Mouse (Mus musculus) kidney, postnatal 0 days (tissue): ENCODE measurements around the gene Slc35d2. TPM values are rescaled to one million over a fixed set of nuclear protein-coding genes. Genes with fewer than 3 reads are reported as not detected.
"Not testable (repeated sequence)": the region's sequence is repeated elsewhere in the genome, so short reads cannot be mapped to it uniquely, and the experiment has no call there.

Source experiments
- ATAC-seq: fragments of 200-750 bp; cut with Nextera tagmentation; replicated peaks from 2 replicates; pipeline ENCODE4 v1.8.0; 2017; ENCODE audit warnings: low read depth, moderate number of reproducible peaks, moderate TSS enrichment, moderate library complexity; ENCODE audit not compliant: low FRiP score
- DNase-seq: peaks from one replicate; pipeline ENCODE4 v3.0.0-alpha.2; 2016; ENCODE audit warnings: low spot score
- H3K27ac ChIP-seq: fragments of 300-500 bp; sonication (generic); 2 replicates; pipeline ENCODE4 v1.5.1; 2014; ENCODE audit warnings: mild to moderate bottlenecking
- H3K27me3 ChIP-seq: fragments of 300-500 bp; sonication (generic); 2 replicates; pipeline ENCODE4 v1.6.1; 2014; ENCODE audit warnings: low read length, mixed read lengths; ENCODE audit not compliant: insufficient read depth
- H3K36me3 ChIP-seq: fragments of 300-500 bp; sonication (generic); 2 replicates; pipeline ENCODE4 v1.6.1; 2014; ENCODE audit warnings: low read length, mixed read lengths; ENCODE audit not compliant: insufficient read depth
- H3K4me1 ChIP-seq: fragments of 300-500 bp; sonication (generic); replicated peaks from 2 replicates; pipeline ENCODE4 v1.6.1; 2014; ENCODE audit warnings: antibody characterized with exemption, low read length, mixed read lengths; ENCODE audit not compliant: insufficient read depth
- H3K4me2 ChIP-seq: fragments of 300-500 bp; sonication (generic); 2 replicates; pipeline ENCODE4 v1.6.1; 2014; ENCODE audit warnings: mild to moderate bottlenecking, low read length, moderate library complexity, mixed read lengths
- H3K4me3 ChIP-seq: fragments of 300-500 bp; sonication (generic); replicated peaks from 2 replicates; pipeline ENCODE4 v1.5.1; 2014; ENCODE audit warnings: low read depth, low read length
- H3K9ac ChIP-seq: fragments of 300-500 bp; sonication (generic); 2 replicates; pipeline ENCODE4 v1.6.1; 2014; ENCODE audit warnings: low read depth, low read length
- H3K9me3 ChIP-seq: fragments of 300-500 bp; sonication (generic); replicated peaks from 2 replicates; pipeline ENCODE4 v1.6.1; 2016; ENCODE audit warnings: low read length, inconsistent platforms, mixed read lengths
- CTCF ChIP-seq: IDR thresholded peaks from 2 replicates; pipeline ENCODE4 v1.5.1; 2016; ENCODE audit warnings: antibody characterized with exemption, low read depth, mild to moderate bottlenecking, moderate library complexity
- WGBS: fragments of 180-500 bp; shearing (Covaris S2); extraction: QIAGEN DNeasy Blood & Tissue Kit; methylation state at CpG from one replicate; pipeline ENCODE4 v1.1.7; 2014; 5-methylcytosine and 5-hydroxymethylcytosine counted together
- polyA plus RNA-seq: library from polyadenylated mRNA; unstranded; fragments of >200 nt; fragmentation: Nextera tagmentation; extraction: Ambion mirVana; gene quantifications from 2 replicates; pipeline ENCODE4 v1.2.1, GENCODE M21; 2015

The Slc35d2 gene
- polyA plus RNA-seq, 1 experiment from 2014 or later: 8.5 TPM

DNA sequence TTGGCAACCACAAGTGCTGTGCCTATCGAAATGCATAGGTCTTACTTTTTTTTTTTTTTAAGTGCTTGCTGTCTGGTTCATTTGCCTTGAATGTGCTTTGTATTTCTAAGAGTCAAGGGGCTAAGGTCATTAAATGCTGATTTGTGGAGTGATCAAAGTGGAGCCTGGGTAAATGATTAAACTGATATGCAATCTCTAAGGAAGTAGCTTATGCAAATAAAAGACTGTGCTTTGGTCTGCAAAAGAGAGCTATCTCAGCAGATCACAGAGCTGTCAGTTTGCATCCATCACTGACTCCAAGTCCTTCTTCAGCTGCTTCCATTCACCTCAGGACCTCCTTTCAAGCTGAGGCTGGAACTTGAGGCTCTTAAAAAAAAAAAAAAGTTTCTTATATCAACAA, 75.2 kb downstream of the Slc35d2 start:
- Histone ChIP-seq H3K9ac (no peak overlapping the region), H3K9me3 (peaks cover 7% of the 10 kb centered on the region; the same call in 1 of the 2 replicates), H3K4me3 (no peak overlapping the region), H3K4me2 (no peak overlapping the region), H3K4me1 (no peaks in the 10 kb centered on the region), H3K27me3 (no peaks in the 10 kb centered on the region), H3K36me3 (no peaks in the 10 kb centered on the region), H3K27ac (no peak overlapping the region)
- ATAC-seq: 0 out of 2 replicates have a peak, but pooled peaks have one; percentile 29
- peak; percentile 31 for DNase-seq
- WGBS: 29% methylated on average over 1 of the region's 1 CpGs
- TF ChIP-seq CTCF: no peak

GRCm38 (mm10) chr13:64052281-64052680, 76.9 kb downstream of the Slc35d2 start:
- H3K4me1 ChIP-seq, ATAC-seq, H3K9me3 ChIP-seq, DNase-seq, H3K36me3 ChIP-seq, H3K27me3 ChIP-seq, H3K27ac ChIP-seq, H3K4me2 ChIP-seq, H3K9ac ChIP-seq, H3K4me3 ChIP-seq: not testable (repeated sequence)
- WGBS: 74% methylated on average over 2 of the region's 2 CpGs

DNA sequence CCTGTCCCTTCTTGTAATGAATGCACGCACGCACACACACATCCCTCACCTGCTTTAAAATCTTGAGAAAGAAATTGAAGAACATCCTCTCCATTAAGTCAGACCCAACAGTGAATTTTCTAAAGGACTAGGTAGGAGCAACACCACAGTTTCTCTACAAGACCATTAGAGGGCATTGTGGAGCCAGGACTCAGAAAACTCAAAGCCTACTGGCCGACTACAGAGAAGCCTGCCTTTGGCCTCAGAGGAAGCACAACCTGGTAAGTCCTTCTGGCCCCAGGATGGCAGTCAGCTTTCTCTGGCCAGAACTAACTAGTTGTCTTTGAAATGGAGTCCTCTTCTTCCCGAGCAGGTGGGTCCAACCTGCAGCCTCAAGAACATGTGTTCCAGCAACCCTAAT, 78.3 kb downstream of the Slc35d2 start:
- Histone ChIP-seq H3K36me3 (no peaks in the 10 kb centered on the region), H3K27ac (no peak overlapping the region), H3K4me3 (no peak overlapping the region), H3K4me2 (no peak overlapping the region), H3K27me3 (no peaks in the 10 kb centered on the region), H3K9me3 (peaks cover 7% of the 10 kb centered on the region; the same call in 1 of the 2 replicates), H3K4me1 (no peaks in the 10 kb centered on the region), H3K9ac (no peak overlapping the region)
- DNase-seq (peak; percentile 56), ATAC-seq (no peak)
- TF ChIP-seq CTCF: peak; percentile 60
- WGBS: 71% methylated on average over 4 of the region's 4 CpGs

DNA sequence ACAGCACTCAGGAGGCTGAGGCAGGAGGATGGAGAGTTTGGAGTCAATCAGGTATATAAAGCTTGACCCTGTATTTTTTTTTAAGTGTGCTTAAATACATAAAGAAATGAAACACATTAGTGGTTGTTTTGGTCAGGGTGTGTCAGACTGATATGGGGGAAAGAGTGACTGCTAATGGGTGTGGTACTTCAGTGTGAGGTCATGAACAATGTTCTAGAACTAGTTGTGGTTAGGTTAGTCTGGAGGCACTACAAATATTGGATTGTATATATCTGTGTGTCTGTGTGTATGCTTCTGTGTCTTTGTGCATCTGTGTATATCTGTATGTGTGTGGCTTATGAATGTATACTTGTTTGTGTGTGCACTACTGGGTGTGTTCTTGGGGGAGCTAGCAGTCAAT, 79.6 kb downstream of the Slc35d2 start:
- 0 out of 2 replicates have a peak, but pooled peaks cover 1% of the 10 kb centered on the region for H3K9me3 ChIP-seq
- H3K4me3 ChIP-seq: no peak overlapping the region
- no peaks in the 10 kb centered on the region for H3K36me3 ChIP-seq
- ATAC-seq (no peak), DNase-seq (no peak)
- no peak overlapping the region for H3K27ac ChIP-seq
- H3K27me3 ChIP-seq: no peaks in the 10 kb centered on the region
- H3K9ac ChIP-seq: no peak overlapping the region
- no peak overlapping the region for H3K4me2 ChIP-seq
- no peak for TF ChIP-seq CTCF
- H3K4me1 ChIP-seq: no peaks in the 10 kb centered on the region

GRCm38 (mm10) chr13:64048467-64048866, 80.7 kb downstream of the Slc35d2 start:
- Histone ChIP-seq H3K36me3 (no peaks in the 10 kb centered on the region), H3K9ac (no peak overlapping the region), H3K4me1 (no peaks in the 10 kb centered on the region), H3K9me3 (no peaks in the 10 kb centered on the region), H3K4me2 (no peak overlapping the region), H3K27ac (no peak overlapping the region), H3K4me3 (no peak overlapping the region), H3K27me3 (no peaks in the 10 kb centered on the region)
- WGBS: 96% methylated on average over 2 of the region's 2 CpGs
- TF ChIP-seq CTCF: no peak
- DNase-seq: no peak
- no peak for ATAC-seq

Other genes with a start within 250 kb of the Slc35d2 start
- gene Hsd17b3, start 40.1 kb downstream of the Slc35d2 start, polyA plus RNA-seq: not detected in 2 replicates
- 13.1 and 15.2 TPM in 2 replicates for gene Zfp367, start 23.8 kb upstream of the Slc35d2 start, polyA plus RNA-seq
- gene Habp4, start 32.5 kb upstream of the Slc35d2 start, polyA plus RNA-seq: 32.2 and 37.4 TPM in 2 replicates
- 7.3 and 8.5 TPM in 2 replicates for gene Cdc14b, start 145.9 kb upstream of the Slc35d2 start, polyA plus RNA-seq
- gene Aaed1, start 183.3 kb upstream of the Slc35d2 start, polyA plus RNA-seq: 53.9 and 56.2 TPM in 2 replicates
- 482 and 514 TPM in 2 replicates for gene Ctsl, start 241.5 kb upstream of the Slc35d2 start, polyA plus RNA-seq